Mouse (Mus musculus) limb, embryonic 10.5 days (tissue): ENCODE measurements around the gene Mup20. TPM values are rescaled to one million over a fixed set of nuclear protein-coding genes. Genes with fewer than 3 reads are reported as not detected.

Experiments
- polyA plus RNA-seq: library from polyadenylated mRNA; unstranded; fragments of >200 nt; fragmentation: Nextera tagmentation; extraction: Ambion mirVana; gene quantifications from 2 replicates; pipeline ENCODE4 v1.2.1, GENCODE M21; 2016

Gene Mup20
- polyA plus RNA-seq, 1 experiment from 2014 or later, result not detected

Other genes with a start within 250 kb of the Mup20 start
- gene Mup5, start 218.9 kb downstream of the Mup20 start, polyA plus RNA-seq, result not detected in 2 replicates
- gene Mup3, start 33.2 kb upstream of the Mup20 start, polyA plus RNA-seq, result not detected in 2 replicates
- not detected in 2 replicates for gene Mup21, start 96.7 kb upstream of the Mup20 start, polyA plus RNA-seq
- 14.9 and 19.4 TPM in 2 replicates for gene Zfp37, start 176.9 kb upstream of the Mup20 start, polyA plus RNA-seq
- gene Slc31a2, start 208.4 kb upstream of the Mup20 start, polyA plus RNA-seq, result 10.8 and 11.0 TPM in 2 replicates